In the genomic region with DNA sequence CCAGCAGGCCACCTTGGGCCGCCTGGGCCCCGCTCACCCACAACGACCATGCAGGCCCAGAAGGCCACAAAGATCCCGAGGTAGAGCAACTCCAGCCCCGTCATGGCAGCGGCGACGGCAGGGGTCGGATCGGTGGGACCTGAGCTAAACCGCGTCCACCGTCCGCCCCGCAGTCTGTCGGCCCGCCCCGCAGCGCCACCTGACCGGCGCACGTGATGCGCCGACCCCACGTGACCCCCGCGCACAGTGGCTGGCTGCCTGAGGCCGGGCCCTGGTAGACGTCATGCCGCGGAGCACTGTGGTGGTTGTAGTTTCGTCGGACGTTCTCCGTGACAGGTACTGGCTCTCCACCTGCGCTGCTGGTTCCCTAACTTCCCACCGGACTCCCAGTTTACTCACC, we compare ENCODE assay signal across 8 mouse cellular contexts. TPM values are rescaled to one million over a fixed set of nuclear protein-coding genes. Genes with fewer than 3 reads are reported as not detected.
DNase-seq lines count a peak whose midpoint lies in the region; ATAC-seq and TF ChIP-seq lines count a peak whose summit lies in the region.

Atp6v0b (minus strand) TSS at position 201 of the 400 bp plus-strand sequence.

- H3K9me3 ChIP-seq in hindbrain, postnatal 0 days (ENCODE audit: low read length), result no peaks in the 10 kb centered on the region

- intact Hi-C loops in gastrocnemius, adult 2 months (cut with DNase I), result no loop called here
- intact Hi-C loops in left cerebral cortex, adult 2 months (cut with DNase I), result loop anchor here (2.0 kb wide), 1 partner anchor 28 kb away; the partner anchor contains the start of gene Ipo13

- H3K9ac ChIP-seq in hindbrain, postnatal 0 days (replicated peaks; ENCODE audit: low read length), result peak within 1 kb of the TSS; percentile 95

- peak; percentile 71 for ATAC-seq in common myeloid progenitor, adult 5-6 weeks (replicated peaks; ENCODE audit: low read depth, poor library complexity, severe bottlenecking)
- peak; percentile 89 for ATAC-seq in hindbrain, postnatal 0 days
- ATAC-seq in megakaryocyte, adult 5-6 weeks (ENCODE audit: poor library complexity, severe bottlenecking), result peak; percentile 75

- H3K4me2 ChIP-seq in hindbrain, postnatal 0 days (ENCODE audit: low read depth, low read length), result peak within 1 kb of the TSS; percentile 73

- peak within 1 kb of the TSS; percentile 93 for H3K27ac ChIP-seq in gastrocnemius, adult 2 months
- H3K27ac ChIP-seq in hindbrain, postnatal 0 days, result peak within 1 kb of the TSS; percentile 82
- peak within 1 kb of the TSS; percentile 97 for H3K27ac ChIP-seq in left cerebral cortex, adult 2 months

- peaks cover 27% of the 10 kb centered on the region for H3K36me3 ChIP-seq in hindbrain, postnatal 0 days (ENCODE audit: insufficient read depth, low read length)

- peaks cover 21% of the 10 kb centered on the region for H3K4me1 ChIP-seq in hindbrain, postnatal 0 days (ENCODE audit: insufficient read depth, low read length)

- DNase-seq in ZHBTc4 (ENCODE audit: low read depth, low spot score), result peak; percentile 97
- peak; percentile 97 for DNase-seq in gastrocnemius, adult 2 months
- DNase-seq in hindbrain, postnatal 0 days (ENCODE audit: low spot score), result peak; percentile 96
- DNase-seq in left cerebral cortex, adult 2 months (ENCODE audit: extremely low spot score in 1 of 2, low spot score in 2 of 2), result peak; percentile 96
- DNase-seq in right cerebral cortex, adult 2 months (ENCODE audit: low spot score in 2 of 2), result peak; percentile 96
- peak; percentile 94 for DNase-seq in urinary bladder, postnatal 14 days (ENCODE audit: low spot score)

- no peaks in the 10 kb centered on the region for H3K27me3 ChIP-seq in hindbrain, postnatal 0 days (ENCODE audit: insufficient read depth, low read length)

- peak within 1 kb of the TSS; percentile 94 for H3K4me3 ChIP-seq in gastrocnemius, adult 2 months
- peak within 1 kb of the TSS; percentile 91 for H3K4me3 ChIP-seq in hindbrain, postnatal 0 days (ENCODE audit: low read length)
- peak within 1 kb of the TSS; percentile 89 for H3K4me3 ChIP-seq in left cerebral cortex, adult 2 months

- TF ChIP-seq CTCF in gastrocnemius, adult 2 months (IDR thresholded peaks at IDR 0.05), result no peak
- no peak for TF ChIP-seq CTCF in hindbrain, postnatal 0 days (IDR thresholded peaks at IDR 0.05; ENCODE audit: low read depth)
- no peak for TF ChIP-seq CTCF in left cerebral cortex, adult 2 months (IDR thresholded peaks at IDR 0.05)

- WGBS in hindbrain, postnatal 0 days, result 0% methylated on average over 35 of the region's 37 CpGs

RNA-seq across cellular contexts. Expression of gene Atp6v0b, which starts in this region (rescaled TPM):
- 54.1 and 85.0 TPM in 2 replicates for total RNA-seq in common myeloid progenitor, adult 5-6 weeks (2017)
- total RNA-seq in gastrocnemius, adult 2 months (2021), result 10 to 100 TPM; 81.4 to 83.9 TPM
- total RNA-seq in hindbrain, postnatal 0 days (2014; rRNA removed), result 579 and 615 TPM in 2 replicates
- 637 and 643 TPM in 2 replicates for polyA plus RNA-seq in hindbrain, postnatal 0 days (2015; fragmentation: Nextera tagmentation; extraction: Ambion mirVana)
- total RNA-seq in left cerebral cortex, adult 2 months (2021), result 100 to 1,000 TPM; 430 to 462 TPM
- 482 and 584 TPM in 2 replicates for total RNA-seq in megakaryocyte, adult 5-6 weeks (2015)
- total RNA-seq in megakaryocyte, adult 5-6 weeks (2017), result 229 and 245 TPM in 2 replicates

Comparison
In these comparisons a context has a peak if more than half of its experiments do, and no peak if none do; other contexts are left out.
1. Peak in every context shown above with its lines: DNase-seq, ATAC-seq, H3K4me3 ChIP-seq and H3K27ac ChIP-seq.